Mouse (Mus musculus): ENCODE data around the gene Tnrc6c.

DNA sequence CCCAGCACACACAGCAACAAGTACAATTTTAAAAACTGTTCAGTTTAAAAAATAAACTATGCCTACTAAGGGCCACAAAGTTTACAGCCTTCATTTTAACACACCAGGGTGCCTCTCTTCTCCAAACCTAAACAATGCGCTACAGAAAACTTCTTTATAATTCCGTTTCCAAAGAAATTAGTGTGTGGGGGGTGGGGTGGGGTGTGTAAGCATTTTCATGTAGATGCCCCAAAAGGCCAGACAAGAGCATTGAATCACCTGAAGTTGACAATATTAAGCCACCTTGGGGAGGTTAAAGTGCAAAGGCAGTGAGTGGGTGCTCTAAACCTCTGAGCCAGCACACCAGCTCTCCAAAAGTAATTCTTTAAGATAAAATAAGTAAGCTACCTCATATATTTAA is 24.2 kb upstream of the Tnrc6c start:
- TF ChIP-seq GATA1 (IDR thresholded peaks at IDR 0.05; ENCODE audit: borderline replicate concordance, low read length) (no peak), FLI1 (IDR thresholded peaks at IDR 0.05; ENCODE audit: low read length) (no peak)
